Mouse (Mus musculus): ENCODE results near the gene Polk. TPM values are rescaled to one million over a fixed set of nuclear protein-coding genes. Genes with fewer than 3 reads are reported as not detected.

Polk gene
- total RNA-seq (2021), result 10 to 100 TPM; 13.5 to 14.3 TPM
- long read RNA-seq, full-length matches to known transcripts, result 1 of 3 reads
- long read RNA-seq, partial matches to known transcripts, result 1 of 3 reads
- long read RNA-seq, other reads (novel, unspliced or antisense), result 1 of 3 reads

DNA sequence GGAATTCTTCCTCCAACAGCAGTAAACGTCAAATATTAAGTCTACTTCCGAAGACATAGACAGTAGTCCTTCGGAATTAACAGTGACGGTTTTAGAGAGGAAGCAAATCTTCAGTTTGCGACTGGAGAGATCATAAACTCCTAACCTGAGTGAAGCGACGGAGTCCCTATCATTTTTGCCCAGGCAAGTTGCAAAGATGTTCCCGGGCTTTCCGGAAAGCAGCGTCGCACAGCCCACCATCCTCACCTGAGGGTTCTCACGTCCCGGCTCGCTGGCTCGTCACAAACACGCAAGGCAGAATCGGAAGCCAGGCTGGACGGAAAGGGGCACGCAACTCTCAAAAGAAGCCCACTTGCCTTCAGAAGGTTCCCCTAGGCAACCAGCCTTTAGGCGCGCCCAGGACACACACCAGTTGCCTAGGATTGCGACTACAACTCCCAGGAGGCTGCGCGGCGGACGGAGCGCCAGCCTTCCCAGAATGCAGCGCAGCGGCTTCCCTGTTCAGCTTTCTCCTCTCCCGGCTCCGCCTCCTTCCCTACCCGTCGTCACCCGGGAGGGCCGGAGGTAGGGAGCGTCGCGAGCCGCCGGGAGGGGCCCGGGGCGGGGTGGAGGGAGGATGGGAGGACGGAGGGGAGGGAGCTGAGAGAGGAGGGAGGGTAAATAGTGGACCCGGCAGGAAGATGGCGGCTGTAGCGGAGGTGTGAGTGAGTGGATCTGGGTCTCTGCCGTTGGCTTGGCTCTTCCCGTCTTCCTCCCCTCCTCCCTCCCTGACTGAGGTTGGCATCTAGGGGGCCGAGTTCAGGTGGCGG is at the start of gene Polk, which contains the start of gene Col4a3bp:
Gene Polk, minus strand, starts transcription at position 499 of the 809 bp plus-strand sequence.
Gene Col4a3bp, plus strand, starts transcription at position 538 of the 809 bp plus-strand sequence.
- peak; percentile 97 to 99 for DNase-seq (ENCODE audit: low spot score in 2 of 2)

GRCm38 (mm10) chr13:96588642-96589041 is 46.3 kb upstream of the Polk start:
- no peak for DNase-seq (ENCODE audit: low spot score in 2 of 2)

DNA sequence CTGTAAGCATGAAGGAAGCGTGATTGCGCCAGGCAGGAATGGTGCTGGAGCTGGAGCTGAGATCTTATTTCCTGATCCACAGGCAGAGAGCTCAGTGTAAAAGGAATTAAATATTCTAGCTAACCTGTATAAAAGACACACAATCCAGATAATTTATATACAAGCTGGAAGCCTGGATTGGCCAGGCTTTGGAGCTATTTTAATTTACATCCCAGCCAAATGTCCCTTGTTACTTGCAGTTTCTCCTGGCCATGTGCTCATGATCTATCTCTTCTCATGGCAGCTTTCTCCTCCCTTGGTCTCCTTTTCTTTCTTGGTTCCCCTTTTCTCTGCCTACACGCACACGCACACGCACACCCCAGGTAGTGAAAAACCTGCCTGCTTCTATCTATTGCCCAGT is 44.2 kb upstream of the Polk start:
- DNase-seq (ENCODE audit: low spot score in 2 of 2), result no peak

DNA sequence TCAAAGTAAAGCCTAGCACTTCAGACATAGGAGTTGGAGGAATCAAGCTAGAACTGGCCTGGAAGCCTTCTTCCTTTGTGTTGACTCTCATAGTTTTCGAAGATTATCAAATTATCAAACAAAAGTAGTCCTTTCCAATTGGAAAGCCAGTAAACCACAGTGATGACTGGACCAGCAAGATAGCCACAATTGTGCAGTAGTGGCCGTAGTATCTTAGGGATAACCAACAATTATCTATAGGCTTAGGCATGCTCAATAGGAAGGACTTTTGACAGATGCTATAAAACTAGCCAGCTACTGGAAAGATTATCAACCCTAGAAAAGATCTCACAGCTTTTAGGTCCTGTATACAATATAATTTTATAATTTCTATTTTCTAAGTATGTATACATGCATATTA is 41.8 kb upstream of the Polk start:
- no peak for DNase-seq (ENCODE audit: low spot score in 2 of 2)

DNA sequence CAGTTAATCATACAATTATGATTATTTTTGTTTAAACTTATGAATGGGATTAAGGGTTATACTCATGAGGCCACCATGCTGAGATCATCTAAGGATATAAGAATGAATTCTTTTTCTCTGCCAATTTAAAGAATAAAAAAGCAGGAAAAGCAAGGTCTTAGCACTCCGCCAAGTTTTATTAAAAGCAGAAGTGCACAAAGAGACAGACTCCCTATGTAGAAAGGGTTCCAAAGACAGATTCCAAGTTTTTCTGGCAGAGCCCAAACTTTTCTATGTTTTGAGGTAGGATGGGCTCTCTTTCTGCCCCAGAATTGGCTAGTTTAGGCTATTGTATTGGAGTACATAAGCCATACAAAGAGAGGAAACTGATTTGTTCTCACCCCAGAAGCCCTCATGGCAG is 37.6 kb upstream of the Polk start:
- no peak for DNase-seq (ENCODE audit: low spot score in 2 of 2)

- no peak for DNase-seq (ENCODE audit: low spot score in 2 of 2)
These were observed 36.7 kb upstream of the Polk start for GRCm38 (mm10) chr13:96579104-96579503.

GRCm38 (mm10) chr13:96574170-96574569 is 31.8 kb upstream of the Polk start:
- DNase-seq (ENCODE audit: low spot score in 2 of 2), result no peak

GRCm38 (mm10) chr13:96571016-96571361 is 28.6 kb upstream of the Polk start:
- no peak for DNase-seq (ENCODE audit: low spot score in 2 of 2)

- no peak for DNase-seq (ENCODE audit: low spot score in 2 of 2)
These were observed 28.1 kb upstream of the Polk start for GRCm38 (mm10) chr13:96570313-96571015.

DNA sequence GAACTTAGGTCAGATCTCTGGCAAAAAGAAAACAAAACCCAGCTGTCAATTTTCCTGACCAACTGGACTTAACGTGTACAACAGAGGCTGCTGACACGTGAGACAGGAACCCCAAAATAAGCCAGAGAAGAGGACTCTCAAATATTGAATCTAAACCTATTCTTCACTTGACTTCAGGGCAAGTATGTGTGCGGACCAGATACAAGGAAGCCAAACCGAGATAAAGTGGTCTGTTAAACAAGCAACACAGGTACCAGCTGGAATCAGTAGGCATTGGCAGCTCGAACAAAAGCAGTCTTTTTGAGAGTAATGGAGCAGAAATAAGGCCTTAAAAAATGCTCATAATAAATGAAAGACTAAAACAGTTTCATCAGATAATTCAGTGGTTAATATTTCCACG is 25.6 kb upstream of the Polk start:
- DNase-seq (ENCODE audit: low spot score in 2 of 2), result no peak

GRCm38 (mm10) chr13:96555099-96555498 is 12.7 kb upstream of the Polk start:
- DNase-seq (ENCODE audit: low spot score in 2 of 2), result no peak

DNA sequence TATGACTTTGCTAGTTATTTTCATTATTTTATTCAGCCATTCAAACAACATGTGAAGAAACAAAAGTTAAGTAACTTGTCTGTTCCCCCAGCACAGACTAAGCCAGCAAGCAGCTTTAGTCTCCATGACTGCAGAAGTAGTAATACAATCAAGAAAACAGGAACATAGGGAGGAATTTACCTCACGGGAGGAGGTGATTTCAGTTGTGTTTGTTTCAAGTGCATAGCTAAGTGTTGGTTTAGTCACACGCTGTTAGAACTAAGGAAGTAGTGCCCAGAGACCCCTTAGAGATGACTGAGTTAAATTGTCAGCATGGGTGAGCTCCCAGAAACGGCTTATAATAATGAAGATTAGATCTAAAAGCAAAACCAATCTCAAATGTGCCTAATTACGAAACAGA is 5.6 kb upstream of the Polk start:
- DNase-seq (ENCODE audit: low spot score in 2 of 2), result no peak

DNA sequence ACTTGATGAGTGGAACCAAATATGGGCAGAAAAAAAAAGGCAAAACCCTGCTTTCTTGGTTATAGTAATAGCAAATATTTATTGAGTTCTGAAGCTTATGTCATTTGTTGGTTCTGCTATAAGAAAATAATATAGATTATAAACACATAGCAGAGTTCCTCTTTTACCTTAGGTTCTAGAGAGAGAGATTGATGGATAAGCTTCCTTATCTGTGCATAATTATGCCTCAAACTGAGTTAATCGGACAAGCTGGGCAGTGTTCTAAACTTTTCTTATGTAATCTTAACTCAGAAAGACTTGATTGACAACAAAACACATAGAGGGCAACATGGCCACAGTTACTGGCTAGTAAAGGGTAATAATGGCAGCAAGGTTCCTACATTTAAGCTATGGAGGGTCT is 4.9 kb upstream of the Polk start:
- no peak for DNase-seq (ENCODE audit: low spot score in 2 of 2)

- DNase-seq (ENCODE audit: low spot score in 2 of 2), result no peak
These were observed 2.1 kb upstream of the Polk start for GRCm38 (mm10) chr13:96544506-96544905.

DNA sequence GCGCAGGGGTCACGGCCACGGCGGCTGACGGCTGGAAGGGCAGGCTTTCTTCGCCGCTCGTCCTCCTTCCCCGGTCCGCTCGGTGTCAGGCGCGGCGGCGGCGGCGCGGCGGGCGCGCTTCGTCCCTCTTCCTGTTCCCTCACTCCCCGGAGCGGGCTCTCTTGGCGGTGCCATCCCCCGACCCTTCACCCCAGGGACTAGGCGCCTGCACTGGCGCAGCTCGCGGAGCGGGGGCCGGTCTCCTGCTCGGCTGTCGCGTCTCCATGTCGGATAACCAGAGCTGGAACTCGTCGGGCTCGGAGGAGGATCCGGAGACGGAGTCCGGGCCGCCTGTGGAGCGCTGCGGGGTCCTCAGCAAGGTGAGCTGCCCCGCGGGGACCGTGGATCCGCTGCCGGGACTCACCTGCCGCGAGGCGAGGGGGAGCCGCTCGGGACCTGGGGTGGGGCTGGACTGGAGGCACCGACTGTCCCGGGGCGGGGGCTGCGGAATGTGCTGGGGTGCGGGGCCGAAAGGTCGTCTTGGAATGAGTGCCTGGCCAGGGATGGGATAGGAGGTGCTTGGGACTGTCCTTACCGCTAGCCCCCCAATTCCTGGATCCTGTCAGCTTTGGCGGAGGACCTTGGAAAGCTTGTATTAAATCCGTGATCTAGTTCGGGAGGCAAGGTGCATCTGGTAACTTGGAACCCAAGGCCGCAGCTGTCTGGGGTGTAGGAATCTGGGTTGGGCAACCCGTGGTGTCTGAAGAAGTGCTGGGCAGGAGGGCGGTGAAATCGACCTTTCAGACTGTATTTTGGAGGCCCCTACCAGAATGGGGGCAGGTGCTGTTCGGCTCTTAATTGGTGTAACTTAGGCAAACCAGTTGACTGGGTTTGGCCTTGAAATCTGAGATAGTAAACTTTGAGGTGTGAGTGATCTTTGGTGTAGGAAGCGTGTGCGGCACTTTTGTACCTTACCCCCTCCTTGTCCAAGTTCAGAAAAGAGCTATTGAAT is 817 bp upstream of the Polk start:
- peak; percentile 50 to 54 for DNase-seq (ENCODE audit: low spot score in 2 of 2)

DNA sequence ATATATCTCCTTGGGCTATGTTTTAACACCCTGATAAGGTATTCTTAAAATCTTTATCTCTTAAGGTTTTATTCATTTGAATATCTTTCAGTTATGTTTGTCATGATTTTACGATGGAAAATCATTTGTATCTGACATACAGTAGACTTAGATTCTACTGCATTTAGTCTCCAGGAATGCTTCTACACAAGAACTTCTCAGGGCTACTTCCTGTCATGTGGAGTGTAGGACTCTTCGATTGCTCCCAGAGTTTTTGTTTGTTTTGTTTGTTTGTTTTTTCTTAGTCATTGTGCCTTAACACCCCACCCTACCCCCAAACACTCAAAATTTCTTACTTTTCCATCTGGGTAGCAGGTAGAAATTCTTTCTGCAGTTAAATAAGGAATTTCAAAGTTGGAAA is 998 bp downstream of the Polk start:
- DNase-seq (ENCODE audit: low spot score in 2 of 2), result no peak

GRCm38 (mm10) chr13:96538103-96538502 is 4.3 kb downstream of the Polk start:
- DNase-seq (ENCODE audit: low spot score in 2 of 2), result no peak

DNA sequence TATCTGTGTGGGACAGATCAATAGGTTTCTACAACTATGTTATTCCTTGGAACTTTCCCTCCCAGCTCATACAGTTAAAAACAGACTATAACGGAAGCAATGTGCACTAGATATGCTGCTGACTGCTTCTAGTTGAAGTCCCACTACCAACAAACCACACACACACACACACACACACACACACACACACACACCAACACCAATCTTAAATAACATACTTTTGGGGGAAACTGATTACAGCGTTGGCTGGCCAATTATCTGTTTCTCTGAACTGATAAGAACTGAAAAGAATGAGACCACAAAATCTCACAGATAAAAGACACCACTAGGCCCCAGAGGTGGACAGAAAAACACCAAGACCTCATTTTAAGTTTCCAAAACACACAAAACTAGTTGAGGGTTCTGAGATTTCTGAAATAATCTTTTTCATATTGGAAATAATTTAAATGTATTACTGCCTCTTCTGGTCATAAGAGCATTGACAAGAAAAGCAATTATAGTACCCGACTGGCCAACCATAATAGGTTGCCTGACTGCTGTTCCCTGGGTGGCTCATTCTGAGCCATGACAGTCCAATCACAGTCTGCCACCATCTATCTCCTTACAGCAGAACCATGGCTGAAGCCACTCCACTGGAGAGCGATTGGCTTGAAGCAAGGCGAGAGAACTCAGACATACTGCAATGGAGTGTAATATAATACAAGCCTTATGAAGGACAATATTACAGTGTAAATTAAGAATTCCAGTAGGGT is 5.4 kb downstream of the Polk start:
- no peak for DNase-seq (ENCODE audit: low spot score in 2 of 2)

GRCm38 (mm10) chr13:96533742-96534141 is 8.6 kb downstream of the Polk start:
- no peak for DNase-seq (ENCODE audit: low spot score in 2 of 2)

- no peak for DNase-seq (ENCODE audit: low spot score in 2 of 2)
These were observed 10.2 kb downstream of the Polk start for GRCm38 (mm10) chr13:96532176-96532575.

DNA sequence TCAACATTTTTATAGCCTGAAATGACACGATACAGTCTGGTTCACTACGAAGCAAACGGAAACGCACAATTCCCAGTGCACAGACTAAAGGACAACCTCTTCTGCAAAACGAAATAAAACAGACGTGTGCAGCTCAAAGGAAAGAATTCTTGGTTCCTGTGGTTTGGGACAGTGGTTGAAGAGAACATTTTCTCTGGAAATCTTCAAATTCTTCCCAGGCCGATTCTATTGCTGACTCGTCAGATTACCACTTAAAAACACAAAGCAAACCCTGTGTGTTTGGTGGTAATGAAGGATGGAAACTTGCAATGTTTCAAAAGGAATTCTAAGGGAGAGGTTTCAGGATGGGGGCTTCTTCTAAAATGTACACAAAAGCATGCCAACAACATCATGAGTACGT is 12.3 kb downstream of the Polk start:
- no peak for DNase-seq (ENCODE audit: low spot score in 2 of 2)
